Mouse (Mus musculus) MEL-GATA-1-ER (cell line): ENCODE measurements at regions not wholly inside any gene's neighbourhood (a gene's known extent, or its start where the extent isn't known, plus 50 kb on each side); places are given as distances from the start of the nearest gene placed in this dataset.

ENCODE experiments used
- DNase-seq: peaks from one replicate; pipeline ENCODE4 v3.0.0-alpha.2; 2012; ENCODE audit warnings: low read depth; ENCODE audit errors: extremely low read depth

DNA sequence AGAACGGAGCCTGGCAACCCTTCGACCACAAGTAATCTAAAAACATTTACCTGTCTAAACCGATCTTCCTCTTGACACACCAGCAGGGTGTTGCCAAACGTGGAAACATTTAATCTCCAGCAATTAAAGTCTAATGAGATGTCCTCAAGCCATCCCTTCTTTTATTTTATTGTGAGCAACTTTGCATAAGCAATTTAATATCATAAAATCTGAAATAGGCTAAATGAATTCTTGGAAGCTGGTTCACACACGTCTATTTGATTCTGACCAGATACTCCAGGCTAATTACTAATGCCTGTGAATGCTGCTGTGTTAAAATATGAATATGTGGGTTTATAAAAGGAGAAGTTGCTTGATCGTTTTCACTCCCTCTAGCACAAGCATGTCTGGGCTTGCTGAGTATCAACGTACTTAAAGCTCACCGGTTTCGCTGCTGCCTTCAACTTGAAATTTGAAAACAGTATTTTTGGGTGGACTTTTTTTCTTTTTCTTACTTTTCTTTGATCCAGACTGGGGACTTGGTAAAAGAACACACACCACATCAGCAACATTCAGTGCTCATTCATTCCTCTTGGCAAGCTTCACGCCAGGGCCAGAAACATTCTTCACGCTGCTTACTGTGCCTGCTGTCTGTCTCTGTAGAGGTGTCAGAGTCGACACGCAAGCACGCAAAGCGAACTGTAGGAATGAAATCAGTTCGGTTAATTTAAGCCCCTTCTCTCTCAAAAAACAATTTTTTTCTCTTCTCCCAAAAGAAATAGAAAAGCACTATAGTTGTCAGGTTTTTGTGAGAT is 194.4 kb downstream of the Npr3 start:
- no peak for DNase-seq

DNA sequence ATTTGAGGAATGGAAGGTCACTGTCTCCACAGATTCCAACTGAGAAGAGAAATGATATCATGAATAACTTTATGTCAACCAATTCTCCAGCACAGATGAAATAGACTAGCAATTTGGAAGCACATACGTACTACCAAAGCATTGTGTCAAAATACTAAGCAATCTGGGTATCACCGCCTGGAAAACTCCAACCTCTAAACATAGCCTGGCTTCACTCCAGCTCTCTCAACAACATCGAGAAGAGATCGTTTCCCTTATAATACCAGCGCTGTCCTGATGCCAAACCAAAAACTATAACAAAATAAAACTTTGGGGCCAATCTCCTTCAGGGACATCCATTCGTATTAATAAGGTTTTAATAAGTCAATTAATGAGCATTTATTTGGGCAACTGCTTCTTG is 205.8 kb downstream of the Npr3 start:
- no peak for DNase-seq

DNA sequence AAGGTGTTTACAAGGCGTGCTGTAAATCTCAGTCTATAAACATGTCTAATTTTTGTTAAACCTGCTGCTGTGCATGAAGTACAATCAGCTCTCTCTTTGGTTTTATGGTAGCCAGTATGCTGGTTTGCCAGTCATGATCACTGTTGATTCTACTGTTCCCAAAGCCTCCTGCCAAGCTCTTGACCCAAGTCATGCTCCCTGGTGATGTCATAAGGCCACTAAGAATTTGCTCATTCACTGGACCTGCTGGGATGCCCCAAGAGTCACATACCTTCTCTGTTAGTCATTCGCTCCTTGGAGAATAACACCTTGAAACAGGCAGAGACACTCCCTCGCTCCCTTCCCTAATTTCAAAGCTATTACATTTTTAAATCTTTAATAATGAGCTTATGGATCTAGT is 207.2 kb downstream of the Npr3 start:
- no peak for DNase-seq

DNA sequence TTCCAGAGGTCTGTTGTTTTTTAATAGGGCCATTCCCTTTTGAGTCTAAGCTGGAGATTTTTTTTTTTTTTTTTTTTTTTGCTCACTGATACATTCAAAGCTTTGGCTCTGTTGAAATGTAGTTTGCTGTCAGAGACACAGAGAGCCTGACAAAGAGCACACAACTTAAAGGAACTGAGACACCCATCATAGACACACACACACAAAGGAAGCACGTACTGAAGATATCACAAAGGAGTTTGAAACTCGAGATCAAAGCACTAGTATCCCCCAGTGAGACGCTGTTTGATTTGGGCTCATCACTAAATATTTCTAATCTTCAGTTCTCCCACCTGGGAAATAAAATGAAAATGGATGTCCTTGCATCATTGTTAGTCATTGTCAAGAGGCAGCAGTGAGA is 210.0 kb downstream of the Npr3 start:
- no peak for DNase-seq

GRCm38 (mm10) chr15:11693772-11694270 is 213.3 kb downstream of the Npr3 start:
- no peak for DNase-seq

DNA sequence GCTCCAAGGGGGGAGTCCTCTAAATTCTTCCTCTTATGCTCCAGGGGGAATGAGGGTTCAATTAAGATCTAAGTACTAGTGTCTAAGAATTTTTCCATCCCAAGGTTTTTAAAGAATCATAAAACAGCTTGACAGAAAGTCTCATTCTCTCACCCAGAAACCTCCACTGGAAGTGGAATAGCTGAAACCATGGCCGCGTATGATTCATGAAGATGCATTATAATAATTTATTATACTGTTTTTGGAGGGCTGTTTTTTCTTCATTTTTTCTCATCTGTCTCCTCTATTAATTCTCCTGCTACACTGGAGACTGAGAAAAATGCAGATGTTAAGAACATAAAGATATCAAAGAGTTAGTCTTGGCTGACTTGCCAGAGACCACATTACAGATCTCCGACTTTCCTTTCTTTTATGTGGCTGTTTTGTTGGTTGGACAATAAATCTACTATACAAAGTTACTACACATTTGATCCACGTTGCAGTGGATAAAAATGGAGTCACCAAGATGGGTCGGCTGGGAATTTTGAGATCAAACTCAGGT is 242.2 kb downstream of the Npr3 start:
- no peak for DNase-seq

- no peak for DNase-seq
Observed at GRCm38 (mm10) chr15:11655168-11655567, 251.9 kb downstream of the Npr3 start.

- no peak for DNase-seq
Observed at GRCm38 (mm10) chr15:11646241-11646640, 246.8 kb upstream of the Tars start.

DNA sequence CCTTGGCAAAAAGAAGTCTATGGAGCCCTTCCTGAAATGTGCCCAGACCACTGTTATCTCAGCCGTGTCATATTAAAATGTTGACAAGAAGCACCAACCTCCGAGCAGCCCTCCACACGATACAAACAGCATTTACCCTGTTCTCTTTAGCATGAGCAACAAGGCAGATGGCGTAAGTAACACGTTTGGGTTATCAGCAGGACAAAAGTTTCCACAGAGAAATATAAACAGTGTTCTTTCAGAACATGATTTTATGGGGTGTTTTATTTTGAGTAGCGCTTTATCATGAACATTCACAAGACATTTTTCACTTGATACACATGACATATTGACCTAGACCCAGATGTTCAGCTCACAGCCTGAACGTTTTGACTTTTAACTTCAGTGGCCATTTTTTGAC is 245.3 kb upstream of the Tars start:
- DNase-seq, result no peak

GRCm38 (mm10) chr15:11630654-11631053 is 231.2 kb upstream of the Tars start:
- DNase-seq, result no peak

DNA sequence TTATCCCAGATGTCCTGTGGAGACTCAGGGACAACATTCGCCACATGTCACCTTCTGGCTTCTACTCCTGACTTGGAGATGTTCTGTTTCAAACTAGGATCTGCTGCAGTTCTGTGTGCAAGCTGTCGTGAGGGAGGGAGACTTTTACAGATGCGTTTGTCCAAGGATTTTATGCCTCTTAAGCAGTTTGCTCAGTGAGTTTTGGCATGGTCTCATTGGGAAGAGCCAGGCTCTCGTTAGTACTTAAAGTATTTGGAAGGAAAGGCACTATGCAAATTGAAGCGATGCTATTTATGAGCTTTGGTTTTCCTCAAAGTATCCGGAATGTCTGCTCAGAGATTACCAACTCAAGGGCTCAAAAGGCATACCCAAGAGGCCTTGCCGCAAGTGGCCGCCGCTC is 227.0 kb upstream of the Tars start:
- no peak for DNase-seq

DNA sequence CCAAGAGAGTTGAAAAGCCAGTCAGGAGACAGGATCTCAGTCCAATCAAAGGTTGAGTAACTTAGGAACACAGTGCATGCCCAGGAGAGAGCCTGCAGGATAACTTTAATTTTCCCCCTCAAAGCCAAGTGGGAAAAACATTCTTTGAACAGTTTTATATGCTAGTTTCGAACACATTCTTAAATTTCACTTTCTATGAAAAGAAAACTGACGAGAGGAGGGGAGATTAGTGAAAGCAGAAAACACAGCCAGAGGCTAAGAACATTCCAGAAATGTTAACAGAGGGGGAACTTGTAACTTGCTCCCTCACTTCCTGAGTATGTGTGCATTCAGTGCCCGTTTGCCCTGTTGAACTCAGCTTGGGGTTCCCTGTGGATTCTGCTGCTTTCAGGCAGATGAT is 213.0 kb upstream of the Tars start:
- no peak for DNase-seq

DNA sequence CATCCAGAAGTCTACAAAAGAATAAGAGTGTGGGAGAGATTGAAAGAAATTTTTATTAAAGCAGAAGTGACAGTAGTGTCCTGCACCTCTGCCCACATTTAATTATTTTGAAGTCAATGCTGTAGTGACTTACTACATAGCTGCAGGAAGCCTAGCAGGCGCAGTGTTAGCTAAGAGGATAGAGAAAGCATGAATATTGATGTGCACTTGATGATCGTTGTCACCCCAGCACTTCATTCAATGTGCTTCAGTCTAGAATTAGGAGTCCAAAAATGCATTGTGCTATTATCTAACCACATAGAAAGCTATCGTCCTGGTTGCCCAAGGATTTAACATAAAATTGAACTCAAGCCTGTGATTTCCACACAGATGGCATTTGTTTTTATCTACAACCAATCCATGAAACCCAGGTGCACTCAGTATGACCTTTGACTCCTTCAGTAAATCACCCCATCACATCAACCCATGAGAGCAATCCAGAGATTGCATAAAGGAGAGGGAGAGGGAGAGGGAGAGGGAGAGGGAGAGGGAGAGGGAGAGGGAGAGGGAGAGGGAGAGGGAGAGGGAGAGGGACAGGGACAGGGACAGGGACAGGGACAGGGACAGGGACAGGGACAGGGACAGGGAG is 210.7 kb upstream of the Tars start:
- no peak for DNase-seq

DNA sequence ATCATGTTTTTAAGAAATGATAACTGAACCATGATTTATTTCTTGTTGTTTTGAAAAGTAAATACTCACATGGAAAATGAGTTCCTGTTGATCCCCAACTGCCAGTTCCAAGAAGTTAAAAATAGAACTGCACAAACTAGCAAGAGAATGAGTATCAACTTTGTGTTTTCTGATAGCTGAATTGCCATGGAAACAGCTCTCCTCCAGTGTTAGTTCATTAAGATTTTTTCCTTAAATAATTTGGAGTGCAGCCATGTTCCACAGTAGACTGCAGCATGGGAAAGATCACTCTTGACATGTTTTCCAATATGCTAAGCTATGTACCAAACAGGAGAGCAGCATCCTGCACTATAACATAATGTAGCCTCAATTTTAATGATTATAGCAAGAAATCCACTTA is 208.0 kb upstream of the Tars start:
- DNase-seq, result no peak

GRCm38 (mm10) chr15:11605677-11606076 is 206.2 kb upstream of the Tars start:
- DNase-seq, result no peak

DNA sequence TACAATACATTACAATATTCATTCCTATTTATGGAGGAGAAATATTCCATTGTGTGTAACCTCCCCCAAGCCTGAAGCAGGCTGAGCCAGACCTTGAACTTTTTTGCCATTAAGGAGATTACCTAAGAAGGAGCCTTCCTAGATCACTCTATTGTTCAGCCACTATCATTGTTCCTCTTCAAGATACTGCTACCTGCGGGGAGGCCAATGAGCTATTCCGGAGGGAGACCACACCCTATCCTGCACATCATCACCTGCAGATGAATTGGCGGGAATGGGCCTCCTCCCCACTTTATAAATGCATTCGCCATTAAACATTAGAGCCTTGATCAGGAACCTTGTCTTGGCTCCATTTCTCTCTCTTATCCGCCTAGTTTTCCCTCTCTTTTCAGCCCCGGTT is 197.6 kb upstream of the Tars start:
- DNase-seq, result no peak

DNA sequence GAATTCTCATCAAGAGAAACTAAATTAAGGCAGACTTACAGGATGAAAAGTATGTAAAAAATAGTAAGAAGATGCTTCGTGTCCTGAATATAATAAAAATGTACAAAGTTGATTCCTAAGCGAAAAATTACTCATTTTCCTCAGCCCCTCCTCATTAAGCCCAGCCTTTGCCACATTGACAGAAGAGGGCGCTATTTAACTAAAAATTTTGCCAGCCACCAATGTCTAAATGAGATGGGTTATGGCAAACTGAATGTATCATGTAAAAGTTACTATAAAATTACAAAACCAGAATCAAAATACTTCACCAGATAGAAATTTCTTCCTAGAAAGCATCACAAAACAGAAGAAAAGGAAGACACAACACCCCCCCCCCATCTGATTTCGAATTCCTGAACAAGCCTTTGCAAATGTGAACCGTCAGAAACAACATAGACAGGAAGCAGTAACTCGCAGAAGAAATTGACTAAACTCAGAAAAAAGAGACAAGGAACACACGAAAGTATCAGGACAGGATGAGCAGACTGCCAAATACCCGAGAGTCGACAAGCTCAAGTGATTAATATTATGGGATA is 191.2 kb upstream of the Tars start:
- DNase-seq, result peak; percentile 16

DNA sequence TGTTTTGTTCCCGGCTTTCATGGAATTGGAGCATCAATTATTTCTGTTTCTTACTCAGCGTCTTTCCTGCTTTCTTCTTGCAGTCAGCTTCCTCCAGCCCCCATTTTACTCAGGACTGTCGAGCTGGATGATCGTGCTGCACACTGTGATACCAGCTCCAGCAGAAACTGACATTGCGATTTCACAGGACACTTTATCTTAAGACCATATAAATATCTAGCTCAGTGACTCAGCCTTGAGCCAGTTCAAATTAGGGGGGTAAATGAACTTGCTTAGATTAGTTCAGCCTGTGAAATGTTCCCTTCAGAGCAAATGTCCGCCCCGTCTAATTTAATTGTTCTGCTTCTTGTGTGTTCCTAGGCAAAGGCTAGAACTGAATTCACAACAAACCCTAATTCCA is 190.3 kb upstream of the Tars start:
- no peak for DNase-seq

GRCm38 (mm10) chr15:11586384-11586783 is 186.9 kb upstream of the Tars start:
- no peak for DNase-seq

- DNase-seq, result no peak
Observed at GRCm38 (mm10) chr15:11584155-11584554, 184.7 kb upstream of the Tars start.

DNA sequence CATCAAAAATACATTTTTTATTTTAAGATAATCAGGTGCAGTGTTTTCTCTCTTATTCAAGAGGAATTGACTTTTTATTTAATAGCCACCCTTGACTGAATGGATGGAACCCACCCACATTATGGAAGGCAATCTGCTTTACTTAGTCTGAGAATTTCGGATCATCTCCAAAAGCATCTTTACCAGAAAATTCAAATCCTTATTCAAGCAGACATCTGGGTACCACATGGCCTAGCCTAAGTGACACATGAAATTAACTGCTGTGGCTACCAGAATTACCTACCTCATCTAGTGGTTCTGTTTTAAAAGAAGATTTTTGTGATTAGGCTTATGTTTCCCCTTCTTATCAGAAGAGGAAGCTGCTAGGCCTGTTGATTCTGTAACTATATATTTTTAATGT is 178.9 kb upstream of the Tars start:
- no peak for DNase-seq

DNA sequence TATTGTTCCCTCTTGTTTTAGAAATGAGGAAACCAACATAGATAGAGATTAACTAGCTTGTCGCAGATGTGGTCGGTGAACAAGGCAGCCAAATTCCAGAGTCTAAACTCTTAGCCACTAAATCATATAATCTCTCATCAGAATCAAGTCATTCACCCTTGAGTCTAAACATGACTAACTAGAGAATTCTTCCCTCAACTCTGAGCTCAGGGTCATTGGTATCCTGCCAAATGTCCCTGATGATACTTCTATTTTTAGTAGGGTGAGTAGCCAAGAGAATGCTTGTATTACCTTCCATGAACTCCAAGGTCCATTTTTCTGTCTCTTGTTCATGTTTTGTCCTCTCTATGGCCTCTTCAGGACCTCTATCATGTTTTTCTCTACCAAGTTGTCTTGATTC is 174.9 kb upstream of the Tars start:
- DNase-seq, result no peak
